Mouse (Mus musculus): ENCODE measurements around the gene Crhr2. TPM values are rescaled to one million over a fixed set of nuclear protein-coding genes. Genes with fewer than 3 reads are reported as not detected.

Gene Crhr2
- polyA plus RNA-seq, 1 experiment from 2014 or later, result 0.22 TPM

DNA sequence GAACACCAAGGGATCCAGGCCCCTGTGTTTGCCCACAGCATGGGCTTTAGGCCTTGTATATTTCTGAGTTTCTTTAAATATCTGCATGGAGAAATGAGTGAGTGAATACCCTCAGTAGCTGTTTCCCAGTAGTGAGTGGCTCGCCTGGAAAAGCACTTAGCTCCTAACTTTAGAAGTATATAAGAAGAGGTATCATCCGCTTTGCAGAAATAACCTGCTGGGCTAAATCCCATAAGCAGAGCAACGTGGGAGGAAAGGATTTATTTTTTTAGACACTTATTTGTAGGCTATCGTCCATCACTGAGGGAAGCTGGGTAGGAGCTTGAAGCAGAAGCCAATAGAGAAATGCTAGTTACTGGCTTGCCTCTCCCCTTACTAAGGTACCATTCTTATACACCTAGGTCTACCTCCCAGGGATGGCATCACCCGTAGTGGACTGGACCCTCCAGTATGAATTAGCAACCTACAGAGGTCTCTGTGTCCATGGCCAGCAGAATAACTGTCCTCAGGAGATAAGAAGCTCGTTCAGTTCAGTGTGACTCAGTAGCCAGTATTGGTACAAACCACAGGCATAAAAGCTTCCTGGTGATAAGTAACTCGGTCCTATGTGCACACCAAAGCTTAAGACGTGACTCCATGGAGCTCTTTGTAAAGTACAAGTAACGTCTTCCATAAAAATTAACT lies 68.9 kb downstream of the Crhr2 start:
- Histone ChIP-seq H3K27me3 (replicated peaks; ENCODE audit: control insufficient read depth, insufficient read depth, low read length) (no peaks in the 10 kb centered on the region), H3K27ac (ENCODE audit: low read length) (no peak overlapping the region), H3K4me1 (ENCODE audit: control insufficient read depth, insufficient read depth, low read length) (no peaks in the 10 kb centered on the region), H3K36me3 (ENCODE audit: control insufficient read depth, insufficient read depth, low read length) (peaks cover 25% of the 10 kb centered on the region), H3K4me3 (ENCODE audit: low read length) (no peak overlapping the region), H3K9ac (ENCODE audit: low read depth, low read length) (no peak overlapping the region), H3K9me3 (ENCODE audit: control insufficient read depth, low read length) (no peaks in the 10 kb centered on the region), H3K4me2 (ENCODE audit: low read depth, low read length) (no peak overlapping the region)
- ATAC-seq, result no peak
- WGBS, result 86% methylated on average over 9 of the region's 9 CpGs

GRCm38 (mm10) chr6:55062200-55062599 lies 70.6 kb downstream of the Crhr2 start:
- WGBS, result 83% methylated on average over 5 of the region's 5 CpGs
- Histone ChIP-seq H3K36me3 (ENCODE audit: control insufficient read depth, insufficient read depth, low read length) (peaks cover 23% of the 10 kb centered on the region; the same call in 1 of the 2 replicates), H3K9me3 (ENCODE audit: control insufficient read depth, low read length) (no peaks in the 10 kb centered on the region), H3K9ac (ENCODE audit: low read depth, low read length) (no peak overlapping the region), H3K27ac (ENCODE audit: low read length) (no peak overlapping the region), H3K27me3 (replicated peaks; ENCODE audit: control insufficient read depth, insufficient read depth, low read length) (no peaks in the 10 kb centered on the region), H3K4me1 (ENCODE audit: control insufficient read depth, insufficient read depth, low read length) (no peaks in the 10 kb centered on the region), H3K4me3 (ENCODE audit: low read length) (no peak overlapping the region), H3K4me2 (ENCODE audit: low read depth, low read length) (no peak overlapping the region)
- ATAC-seq, result no peak

- no peak for ATAC-seq
- H3K4me2 ChIP-seq (ENCODE audit: low read depth, low read length), result no peak overlapping the region
- no peak overlapping the region for H3K4me3 ChIP-seq (ENCODE audit: low read length)
- WGBS, result 91% methylated on average over 11 of the region's 11 CpGs
- H3K9me3 ChIP-seq (ENCODE audit: control insufficient read depth, low read length), result no peaks in the 10 kb centered on the region
- H3K9ac ChIP-seq (ENCODE audit: low read depth, low read length), result no peak overlapping the region
- H3K27ac ChIP-seq (ENCODE audit: low read length), result no peak overlapping the region
- no peaks in the 10 kb centered on the region for H3K4me1 ChIP-seq (ENCODE audit: control insufficient read depth, insufficient read depth, low read length)
- H3K36me3 ChIP-seq (ENCODE audit: control insufficient read depth, insufficient read depth, low read length), result peaks cover 18% of the 10 kb centered on the region
- no peaks in the 10 kb centered on the region for H3K27me3 ChIP-seq (replicated peaks; ENCODE audit: control insufficient read depth, insufficient read depth, low read length)
Measured at GRCm38 (mm10) chr6:55061328-55061727, 71.5 kb downstream of the Crhr2 start.

- no peak for ATAC-seq
- H3K4me2 ChIP-seq (ENCODE audit: low read depth, low read length), result no peak overlapping the region
- H3K9ac ChIP-seq (ENCODE audit: low read depth, low read length), result no peak overlapping the region
- WGBS, result 89% methylated on average over 7 of the region's 7 CpGs
- H3K27ac ChIP-seq (ENCODE audit: low read length), result no peak overlapping the region
- no peaks in the 10 kb centered on the region for H3K27me3 ChIP-seq (replicated peaks; ENCODE audit: control insufficient read depth, insufficient read depth, low read length)
- no peak overlapping the region for H3K4me3 ChIP-seq (ENCODE audit: low read length)
- no peaks in the 10 kb centered on the region for H3K9me3 ChIP-seq (ENCODE audit: control insufficient read depth, low read length)
- H3K36me3 ChIP-seq (ENCODE audit: control insufficient read depth, insufficient read depth, low read length), result peaks cover 19% of the 10 kb centered on the region
- no peaks in the 10 kb centered on the region for H3K4me1 ChIP-seq (ENCODE audit: control insufficient read depth, insufficient read depth, low read length)
Measured at GRCm38 (mm10) chr6:55060241-55060825, 72.5 kb downstream of the Crhr2 start.

- Histone ChIP-seq H3K4me3 (ENCODE audit: low read length) (no peak overlapping the region), H3K36me3 (ENCODE audit: control insufficient read depth, insufficient read depth, low read length) (peaks cover 23% of the 10 kb centered on the region), H3K27me3 (replicated peaks; ENCODE audit: control insufficient read depth, insufficient read depth, low read length) (no peaks in the 10 kb centered on the region), H3K9ac (ENCODE audit: low read depth, low read length) (no peak overlapping the region), H3K27ac (ENCODE audit: low read length) (no peak overlapping the region), H3K4me2 (ENCODE audit: low read depth, low read length) (no peak overlapping the region), H3K9me3 (ENCODE audit: control insufficient read depth, low read length) (no peaks in the 10 kb centered on the region), H3K4me1 (ENCODE audit: control insufficient read depth, insufficient read depth, low read length) (no peaks in the 10 kb centered on the region)
- ATAC-seq, result no peak
- WGBS, result 92% methylated on average over 3 of the region's 3 CpGs
Measured at GRCm38 (mm10) chr6:55057427-55057826, 75.4 kb downstream of the Crhr2 start.

GRCm38 (mm10) chr6:55054491-55054890 lies 78.3 kb downstream of the Crhr2 start:
- Histone ChIP-seq H3K27me3 (replicated peaks; ENCODE audit: control insufficient read depth, insufficient read depth, low read length) (no peaks in the 10 kb centered on the region), H3K27ac (ENCODE audit: low read length) (no peak overlapping the region), H3K4me2 (ENCODE audit: low read depth, low read length) (no peak overlapping the region), H3K9ac (ENCODE audit: low read depth, low read length) (no peak overlapping the region), H3K36me3 (ENCODE audit: control insufficient read depth, insufficient read depth, low read length) (peaks cover 15% of the 10 kb centered on the region), H3K4me3 (ENCODE audit: low read length) (no peak overlapping the region), H3K4me1 (ENCODE audit: control insufficient read depth, insufficient read depth, low read length) (no peaks in the 10 kb centered on the region), H3K9me3 (ENCODE audit: control insufficient read depth, low read length) (no peaks in the 10 kb centered on the region)
- no peak for ATAC-seq
- WGBS, result 94% methylated on average over 4 of the region's 4 CpGs

GRCm38 (mm10) chr6:55049186-55049585 lies 83.6 kb downstream of the Crhr2 start:
- ATAC-seq, result no peak
- Histone ChIP-seq H3K4me1 (ENCODE audit: control insufficient read depth, insufficient read depth, low read length) (no peaks in the 10 kb centered on the region), H3K9ac (ENCODE audit: low read depth, low read length) (no peak overlapping the region), H3K9me3 (ENCODE audit: control insufficient read depth, low read length) (no peaks in the 10 kb centered on the region), H3K27me3 (replicated peaks; ENCODE audit: control insufficient read depth, insufficient read depth, low read length) (no peaks in the 10 kb centered on the region), H3K4me2 (ENCODE audit: low read depth, low read length) (no peak overlapping the region), H3K36me3 (ENCODE audit: control insufficient read depth, insufficient read depth, low read length) (0 out of 2 replicates have a peak, but pooled peaks cover 3% of the 10 kb centered on the region), H3K4me3 (ENCODE audit: low read length) (no peak overlapping the region), H3K27ac (ENCODE audit: low read length) (no peak overlapping the region)
- 92% methylated on average over 10 of the region's 10 CpGs for WGBS

GRCm38 (mm10) chr6:55045326-55045725 lies 87.5 kb downstream of the Crhr2 start:
- 0 out of 2 replicates have a peak, but pooled peaks cover 3% of the 10 kb centered on the region for H3K36me3 ChIP-seq (ENCODE audit: control insufficient read depth, insufficient read depth, low read length)
- no peak overlapping the region for H3K4me3 ChIP-seq (ENCODE audit: low read length)
- no peak for ATAC-seq
- no peak overlapping the region for H3K4me2 ChIP-seq (ENCODE audit: low read depth, low read length)
- no peaks in the 10 kb centered on the region for H3K27me3 ChIP-seq (replicated peaks; ENCODE audit: control insufficient read depth, insufficient read depth, low read length)
- H3K9me3 ChIP-seq (ENCODE audit: control insufficient read depth, low read length), result no peaks in the 10 kb centered on the region
- 64% methylated on average over 1 of the region's 1 CpGs for WGBS
- H3K27ac ChIP-seq (ENCODE audit: low read length), result no peak overlapping the region
- H3K4me1 ChIP-seq (ENCODE audit: control insufficient read depth, insufficient read depth, low read length), result no peaks in the 10 kb centered on the region
- no peak overlapping the region for H3K9ac ChIP-seq (ENCODE audit: low read depth, low read length)

DNA sequence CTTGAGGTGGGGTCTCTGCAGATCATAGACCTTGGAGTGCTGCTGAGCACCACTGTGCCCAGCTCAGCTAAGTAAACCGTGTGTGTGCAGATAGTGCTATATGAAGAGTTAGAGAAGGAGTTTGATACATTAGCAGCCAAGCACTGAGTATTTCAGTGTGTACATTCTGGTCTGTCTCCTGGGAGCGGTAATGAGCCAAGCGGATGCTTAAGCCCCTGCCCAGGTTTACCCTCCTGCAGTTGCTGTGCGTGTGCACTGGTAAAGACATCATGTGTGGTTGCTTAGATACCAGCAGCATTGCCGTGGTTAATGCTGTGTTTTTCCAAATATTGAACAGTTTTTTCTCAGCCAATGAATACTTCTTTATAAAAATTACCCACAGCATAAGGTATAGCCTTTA lies 88.3 kb downstream of the Crhr2 start:
- Histone ChIP-seq H3K36me3 (ENCODE audit: control insufficient read depth, insufficient read depth, low read length) (0 out of 2 replicates have a peak, but pooled peaks cover 3% of the 10 kb centered on the region), H3K4me1 (ENCODE audit: control insufficient read depth, insufficient read depth, low read length) (peaks cover 1% of the 10 kb centered on the region; the same call in 1 of the 2 replicates), H3K27ac (ENCODE audit: low read length) (no peak overlapping the region), H3K27me3 (replicated peaks; ENCODE audit: control insufficient read depth, insufficient read depth, low read length) (no peaks in the 10 kb centered on the region), H3K4me2 (ENCODE audit: low read depth, low read length) (no peak overlapping the region), H3K9ac (ENCODE audit: low read depth, low read length) (no peak overlapping the region), H3K9me3 (ENCODE audit: control insufficient read depth, low read length) (no peaks in the 10 kb centered on the region), H3K4me3 (ENCODE audit: low read length) (no peak overlapping the region)
- WGBS, result 68% methylated on average over 5 of the region's 5 CpGs
- no peak for ATAC-seq
